Mouse (Mus musculus) gastrocnemius, postnatal 10 days (tissue): ENCODE results near the gene Vmn2r36. TPM values are rescaled to one million over a fixed set of nuclear protein-coding genes. Genes with fewer than 3 reads are reported as not detected.
"Not testable (repeated sequence)": the region's sequence is repeated elsewhere in the genome, so short reads cannot be mapped to it uniquely, and the experiment has no call there.

Source experiments
- DNase-seq: peaks from one replicate; pipeline ENCODE4 v3.0.0; 2021; ENCODE audit warnings: mixed read lengths
- long read RNA-seq, 2 experiments: library from polyadenylated mRNA; stranded (forward); transcript quantifications; one replicate each; pipeline ENCODE4 v2.0.0; 2021
- total RNA-seq, 2 experiments: library from RNA; stranded (reverse); gene quantifications; 2 replicates each; pipeline ENCODE4 v1.2.3; 2021

The Vmn2r36 gene
- total RNA-seq = not detected
- long read RNA-seq, experiment 1 = 0 reads
- long read RNA-seq, experiment 2 = 0 reads

DNA sequence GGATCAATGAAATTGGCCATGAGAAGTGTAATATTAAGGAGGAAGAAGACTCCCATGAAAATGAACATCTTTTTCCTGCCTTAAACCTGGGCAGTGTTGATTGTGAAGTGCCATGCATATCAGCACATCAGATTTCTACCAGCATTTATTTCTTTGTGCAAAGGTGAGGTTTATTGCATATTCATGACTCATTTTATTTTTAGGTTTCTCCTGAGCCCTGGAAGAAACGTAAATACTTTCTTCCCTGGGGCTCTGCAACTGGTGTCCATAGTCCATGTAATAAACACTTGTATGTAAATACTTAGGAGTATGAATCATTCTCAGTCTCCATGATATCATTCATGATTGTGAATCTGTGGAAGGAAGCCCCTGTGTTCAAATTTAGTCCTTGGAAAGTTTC is at the start of gene Vmn2r36:
TSS of gene Vmn2r36 (minus strand) at position 101 of the 400 bp plus-strand sequence.
- not testable (repeated sequence) for DNase-seq

Other genes starting within 250 kb of the Vmn2r36 start
- not detected for gene Vmn2r34, start 213.0 kb downstream of the Vmn2r36 start, total RNA-seq
- not detected for gene Vmn2r35, start 82.6 kb downstream of the Vmn2r36 start, total RNA-seq